Mouse (Mus musculus): ENCODE measurements around the gene Ambra1. TPM values are rescaled to one million over a fixed set of nuclear protein-coding genes. Genes with fewer than 3 reads are reported as not detected.

Gene Ambra1
- polyA plus RNA-seq, 1 experiment from 2014 or later, result 16.8 TPM

DNA sequence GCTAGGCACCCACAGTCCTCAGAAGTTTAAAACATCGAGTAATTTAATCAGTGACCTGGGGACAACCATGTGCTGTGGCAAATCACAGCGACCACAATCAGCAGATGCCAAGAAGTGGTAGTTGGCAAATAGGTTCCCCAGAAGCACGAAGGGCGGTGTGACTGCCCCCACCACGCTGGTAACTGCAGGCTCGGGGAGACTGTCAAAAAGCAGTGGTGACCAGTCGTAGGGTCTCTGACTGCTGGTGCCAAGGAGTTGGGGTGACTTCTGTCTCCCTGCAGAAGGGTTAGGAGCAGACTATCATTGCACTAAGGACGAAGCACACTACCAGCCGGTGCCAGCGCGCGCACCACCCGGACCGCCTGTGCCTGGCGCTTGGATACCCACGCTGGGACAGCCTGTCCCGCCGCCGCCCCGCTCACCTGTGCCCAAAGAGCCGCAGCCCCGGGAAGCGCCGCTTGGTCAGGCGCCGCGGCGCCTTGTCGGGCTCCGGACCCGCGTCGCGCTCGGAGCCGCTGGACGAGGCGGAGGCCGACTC is 233.0 kb downstream of the Ambra1 start:
- H3K36me3 ChIP-seq (replicated peaks; ENCODE audit: control insufficient read depth, insufficient read depth, low read depth, low read length), result no peaks in the 10 kb centered on the region
- H3K4me2 ChIP-seq (ENCODE audit: low read depth, low read length), result peak overlapping the region; percentile 89
- H3K27me3 ChIP-seq (ENCODE audit: control insufficient read depth, insufficient read depth, low read length), result no peaks in the 10 kb centered on the region
- WGBS, result under 1% methylated on average over 28 of the region's 39 CpGs
- ATAC-seq (replicated peaks; ENCODE audit: insufficient number of reproducible peaks, low FRiP score, low TSS enrichment, low read depth) (peak; percentile 53), DNase-seq (ENCODE audit: low spot score) (no peak)
- H3K4me1 ChIP-seq (ENCODE audit: control insufficient read depth, insufficient read depth, low read length), result peaks cover 7% of the 10 kb centered on the region
- H3K9ac ChIP-seq (replicated peaks; ENCODE audit: low read length), result peak overlapping the region; percentile 84
- no peaks in the 10 kb centered on the region for H3K9me3 ChIP-seq (replicated peaks; ENCODE audit: control insufficient read depth, low read length)
- peak overlapping the region; percentile 76 for H3K27ac ChIP-seq (replicated peaks; ENCODE audit: low read depth, low read length)
- peak overlapping the region; percentile 90 for H3K4me3 ChIP-seq (ENCODE audit: low read depth, low read length)

DNA sequence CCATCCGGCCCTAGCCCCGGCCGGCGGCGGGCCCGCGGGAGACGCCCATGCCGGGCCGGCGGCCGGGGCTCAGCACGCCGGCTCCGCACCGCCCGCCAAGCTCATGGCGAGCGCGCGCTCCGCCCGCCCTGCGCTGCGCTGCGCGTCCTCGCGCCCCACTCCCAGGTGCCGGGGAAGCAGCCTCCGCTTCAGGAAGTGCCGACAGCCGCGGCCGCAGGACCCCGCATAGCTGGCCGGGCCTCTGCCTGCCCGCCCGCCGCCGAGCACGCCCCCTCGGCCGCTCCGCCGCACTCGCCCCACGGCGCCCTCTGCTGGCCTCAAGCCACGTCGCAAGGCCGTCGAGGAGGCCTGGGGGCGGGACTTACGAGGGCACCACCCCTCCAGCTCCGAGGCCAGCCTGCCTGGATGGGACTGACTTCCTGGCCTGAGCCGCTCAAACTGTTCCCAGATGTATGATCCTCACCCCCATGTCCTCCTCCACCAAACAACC is 233.6 kb downstream of the Ambra1 start:
- peak; percentile 92 for DNase-seq (ENCODE audit: low spot score)
- Histone ChIP-seq H3K36me3 (replicated peaks; ENCODE audit: control insufficient read depth, insufficient read depth, low read depth, low read length) (no peaks in the 10 kb centered on the region), H3K27ac (replicated peaks; ENCODE audit: low read depth, low read length) (peak overlapping the region; percentile 76), H3K4me2 (ENCODE audit: low read depth, low read length) (peak overlapping the region; percentile 89), H3K4me3 (ENCODE audit: low read depth, low read length) (peak overlapping the region; percentile 90), H3K9me3 (replicated peaks; ENCODE audit: control insufficient read depth, low read length) (no peaks in the 10 kb centered on the region), H3K9ac (replicated peaks; ENCODE audit: low read length) (peak overlapping the region; percentile 84), H3K27me3 (ENCODE audit: control insufficient read depth, insufficient read depth, low read length) (no peaks in the 10 kb centered on the region), H3K4me1 (ENCODE audit: control insufficient read depth, insufficient read depth, low read length) (peaks cover 7% of the 10 kb centered on the region)
- WGBS, result under 1% methylated on average over 53 of the region's 57 CpGs
- peak; percentile 91 for ATAC-seq (replicated peaks; ENCODE audit: insufficient number of reproducible peaks, low FRiP score, low TSS enrichment, low read depth)

DNA sequence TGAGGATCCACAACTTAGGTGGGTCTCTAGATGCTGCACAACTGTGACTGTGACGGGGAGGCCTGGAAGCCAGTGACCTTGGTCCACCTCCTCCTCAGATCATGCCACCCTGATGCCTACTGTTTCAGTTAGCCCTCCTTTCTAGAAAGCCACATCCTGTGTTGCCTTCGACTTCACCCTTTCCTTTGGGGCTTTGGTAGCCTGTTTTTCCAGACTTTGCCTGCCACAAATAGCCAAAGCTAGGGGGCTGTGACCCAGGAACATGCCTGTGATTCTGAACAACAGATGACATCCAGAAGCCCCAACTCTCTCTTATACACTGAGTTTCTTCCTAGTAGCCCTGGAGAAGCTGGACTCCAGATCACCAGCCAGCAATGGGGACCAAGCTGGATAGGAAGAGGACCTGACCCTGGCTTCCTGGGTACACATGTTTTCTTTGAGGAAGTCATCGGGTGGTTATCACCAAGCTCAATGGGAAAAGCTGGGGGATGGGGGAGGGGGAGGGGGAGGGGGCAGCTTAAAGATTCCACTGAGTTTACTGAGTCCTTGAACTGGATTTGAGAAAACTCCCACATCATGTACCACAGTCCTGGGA is 234.8 kb downstream of the Ambra1 start:
- no peaks in the 10 kb centered on the region for H3K36me3 ChIP-seq (replicated peaks; ENCODE audit: control insufficient read depth, insufficient read depth, low read depth, low read length)
- H3K9ac ChIP-seq (replicated peaks; ENCODE audit: low read length), result no peak overlapping the region
- no peak for DNase-seq (ENCODE audit: low spot score)
- no peaks in the 10 kb centered on the region for H3K9me3 ChIP-seq (replicated peaks; ENCODE audit: control insufficient read depth, low read length)
- WGBS, result 72% methylated on average over 3 of the region's 3 CpGs
- no peak overlapping the region for H3K4me3 ChIP-seq (ENCODE audit: low read depth, low read length)
- H3K27me3 ChIP-seq (ENCODE audit: control insufficient read depth, insufficient read depth, low read length), result no peaks in the 10 kb centered on the region
- H3K27ac ChIP-seq (replicated peaks; ENCODE audit: low read depth, low read length), result no peak overlapping the region
- no peak for ATAC-seq (replicated peaks; ENCODE audit: insufficient number of reproducible peaks, low FRiP score, low TSS enrichment, low read depth)
- peaks cover 7% of the 10 kb centered on the region for H3K4me1 ChIP-seq (ENCODE audit: control insufficient read depth, insufficient read depth, low read length)
- no peak overlapping the region for H3K4me2 ChIP-seq (ENCODE audit: low read depth, low read length)

DNA sequence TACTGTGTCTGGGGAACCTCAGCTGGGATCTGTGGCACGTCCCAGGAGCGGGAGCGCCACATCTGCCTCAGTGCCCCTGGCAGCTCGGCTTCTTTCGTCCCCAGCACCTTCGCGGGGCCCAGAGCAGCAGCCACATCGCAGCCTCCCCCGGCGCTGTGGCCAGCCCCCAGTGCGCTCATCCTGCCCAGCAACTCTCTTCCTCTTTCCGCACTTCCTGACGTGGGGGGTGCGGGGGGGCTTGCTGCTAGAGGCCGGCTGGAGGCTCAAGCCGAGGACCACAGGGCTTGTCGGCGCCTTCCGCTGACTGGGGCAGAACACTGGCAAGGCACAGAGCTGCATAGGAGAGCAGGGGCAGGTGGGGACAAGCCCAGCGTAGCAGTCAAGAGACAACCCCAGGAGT is 235.5 kb downstream of the Ambra1 start:
- no peaks in the 10 kb centered on the region for H3K36me3 ChIP-seq (replicated peaks; ENCODE audit: control insufficient read depth, insufficient read depth, low read depth, low read length)
- peak overlapping the region; percentile 29 for H3K4me2 ChIP-seq (ENCODE audit: low read depth, low read length)
- H3K27me3 ChIP-seq (ENCODE audit: control insufficient read depth, insufficient read depth, low read length), result no peaks in the 10 kb centered on the region
- H3K9ac ChIP-seq (replicated peaks; ENCODE audit: low read length), result peak overlapping the region; percentile 43
- no peaks in the 10 kb centered on the region for H3K9me3 ChIP-seq (replicated peaks; ENCODE audit: control insufficient read depth, low read length)
- H3K4me1 ChIP-seq (ENCODE audit: control insufficient read depth, insufficient read depth, low read length), result peaks cover 7% of the 10 kb centered on the region
- H3K27ac ChIP-seq (replicated peaks; ENCODE audit: low read depth, low read length), result peak overlapping the region; percentile 31; the same call in 1 of the 2 replicates
- 12% methylated on average over 20 of the region's 20 CpGs for WGBS
- ATAC-seq (replicated peaks; ENCODE audit: insufficient number of reproducible peaks, low FRiP score, low TSS enrichment, low read depth) (no peak), DNase-seq (ENCODE audit: low spot score) (no peak)
- H3K4me3 ChIP-seq (ENCODE audit: low read depth, low read length), result peak overlapping the region; percentile 15; the same call in 1 of the 2 replicates

DNA sequence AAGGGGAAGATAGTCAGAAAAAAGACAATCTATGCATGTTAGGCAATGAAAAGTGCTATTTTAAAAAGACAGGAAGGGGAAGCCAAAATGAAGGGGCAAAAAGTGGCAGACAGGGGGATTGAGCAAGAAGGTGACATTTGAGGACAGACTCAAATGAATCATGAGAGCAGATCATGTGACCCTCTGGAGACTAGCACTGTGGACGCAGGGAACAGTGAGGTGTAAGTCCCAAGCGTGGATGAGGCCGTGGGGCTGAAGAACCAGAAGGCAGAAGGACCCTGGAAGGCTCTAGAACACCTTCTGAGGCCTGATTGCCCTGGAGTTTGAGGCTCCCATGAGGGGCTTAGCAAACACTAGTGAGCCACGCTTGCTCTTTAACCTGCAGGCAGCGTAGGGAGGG is 236.4 kb downstream of the Ambra1 start:
- no peaks in the 10 kb centered on the region for H3K36me3 ChIP-seq (replicated peaks; ENCODE audit: control insufficient read depth, insufficient read depth, low read depth, low read length)
- H3K4me1 ChIP-seq (ENCODE audit: control insufficient read depth, insufficient read depth, low read length), result peaks cover 7% of the 10 kb centered on the region
- no peak overlapping the region for H3K27ac ChIP-seq (replicated peaks; ENCODE audit: low read depth, low read length)
- no peak overlapping the region for H3K9ac ChIP-seq (replicated peaks; ENCODE audit: low read length)
- WGBS, result 89% methylated on average over 5 of the region's 5 CpGs
- ATAC-seq (replicated peaks; ENCODE audit: insufficient number of reproducible peaks, low FRiP score, low TSS enrichment, low read depth) (no peak), DNase-seq (ENCODE audit: low spot score) (no peak)
- H3K9me3 ChIP-seq (replicated peaks; ENCODE audit: control insufficient read depth, low read length), result no peaks in the 10 kb centered on the region
- H3K4me3 ChIP-seq (ENCODE audit: low read depth, low read length), result no peak overlapping the region
- no peak overlapping the region for H3K4me2 ChIP-seq (ENCODE audit: low read depth, low read length)
- no peaks in the 10 kb centered on the region for H3K27me3 ChIP-seq (ENCODE audit: control insufficient read depth, insufficient read depth, low read length)

DNA sequence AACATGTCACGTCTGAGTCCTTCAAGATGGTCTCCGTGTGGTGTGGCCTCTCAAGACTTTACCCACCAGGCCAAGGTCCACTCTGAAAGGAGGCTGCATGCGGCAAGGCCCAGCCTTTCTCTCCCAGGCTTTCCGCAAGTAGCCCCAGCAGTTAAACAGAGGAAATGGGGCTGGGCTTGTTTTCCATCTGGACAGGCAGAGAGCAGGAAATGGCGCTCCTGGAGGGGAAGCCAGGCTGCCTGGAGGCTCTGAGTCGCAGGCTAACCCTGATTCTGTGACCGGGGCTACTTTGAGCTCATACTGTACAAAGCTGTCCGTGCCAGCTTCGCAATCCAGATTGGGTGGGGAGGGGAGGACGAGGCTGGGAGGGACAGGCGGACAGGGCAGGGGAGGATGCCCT is 238.0 kb downstream of the Ambra1 start:
- H3K27me3 ChIP-seq (ENCODE audit: control insufficient read depth, insufficient read depth, low read length), result peaks cover 3% of the 10 kb centered on the region; the same call in 1 of the 2 replicates
- no peak overlapping the region for H3K27ac ChIP-seq (replicated peaks; ENCODE audit: low read depth, low read length)
- DNase-seq (ENCODE audit: low spot score), result no peak
- peak overlapping the region; percentile 1; the same call in 1 of the 2 replicates for H3K9ac ChIP-seq (replicated peaks; ENCODE audit: low read length)
- H3K4me3 ChIP-seq (ENCODE audit: low read depth, low read length), result no peak overlapping the region
- no peaks in the 10 kb centered on the region for H3K9me3 ChIP-seq (replicated peaks; ENCODE audit: control insufficient read depth, low read length)
- no peak overlapping the region for H3K4me2 ChIP-seq (ENCODE audit: low read depth, low read length)
- H3K4me1 ChIP-seq (ENCODE audit: control insufficient read depth, insufficient read depth, low read length), result peaks cover 7% of the 10 kb centered on the region
- 52% methylated on average over 11 of the region's 11 CpGs for WGBS
- no peaks in the 10 kb centered on the region for H3K36me3 ChIP-seq (replicated peaks; ENCODE audit: control insufficient read depth, insufficient read depth, low read depth, low read length)
- ATAC-seq (replicated peaks; ENCODE audit: insufficient number of reproducible peaks, low FRiP score, low TSS enrichment, low read depth), result no peak

Small RNAs within 50 kb of the gene (microRNA-seq; reads per million reads assigned to microRNA genes)
- not detected for gene Mir6999 (ENCODE audit: borderline number of aligned reads)

Other genes with a start within 250 kb of the Ambra1 start
- gene Ckap5, start 203.4 kb upstream of the Ambra1 start, polyA plus RNA-seq (2014; fragmentation: Nextera tagmentation; extraction: Ambion mirVana), result 109 and 123 TPM in 2 replicates
- gene F2, start 93.7 kb upstream of the Ambra1 start, polyA plus RNA-seq (2014; fragmentation: Nextera tagmentation; extraction: Ambion mirVana), result 0.14 TPM in 1 of 2 replicates, not detected in the other
- 3.9 and 7.3 TPM in 2 replicates for gene Zfp408, start 80.3 kb upstream of the Ambra1 start, polyA plus RNA-seq (2014; fragmentation: Nextera tagmentation; extraction: Ambion mirVana)
- 73.7 and 83.2 TPM in 2 replicates for gene Arhgap1, start 80.3 kb upstream of the Ambra1 start, polyA plus RNA-seq (2014; fragmentation: Nextera tagmentation; extraction: Ambion mirVana)
- gene Atg13, start 19.6 kb upstream of the Ambra1 start, polyA plus RNA-seq (2014; fragmentation: Nextera tagmentation; extraction: Ambion mirVana), result 28.3 and 32.0 TPM in 2 replicates
- gene Harbi1, start 19.3 kb upstream of the Ambra1 start, polyA plus RNA-seq (2014; fragmentation: Nextera tagmentation; extraction: Ambion mirVana), result 18.6 and 22.2 TPM in 2 replicates
- 0.20 and 0.34 TPM in 2 replicates for gene Chrm4, start 197.1 kb downstream of the Ambra1 start, polyA plus RNA-seq (2014; fragmentation: Nextera tagmentation; extraction: Ambion mirVana)
- gene Mdk, start 202.2 kb downstream of the Ambra1 start, polyA plus RNA-seq (2014; fragmentation: Nextera tagmentation; extraction: Ambion mirVana), result 1,845 and 1,892 TPM in 2 replicates
- 0.28 TPM in 1 of 2 replicates, not detected in the other for gene Gm9821, start 215.6 kb downstream of the Ambra1 start, polyA plus RNA-seq (2014; fragmentation: Nextera tagmentation; extraction: Ambion mirVana)
- 28.6 and 30.1 TPM in 2 replicates for gene Dgkz, start 245.7 kb downstream of the Ambra1 start, polyA plus RNA-seq (2014; fragmentation: Nextera tagmentation; extraction: Ambion mirVana)

Data from embryonic facial prominence, embryonic 11.5 days (tissue).